Mouse (Mus musculus): ENCODE data around the gene Galr2.

GRCm38 (mm10) chr11:116250898-116251297 lies 29.8 kb upstream of the Galr2 start:
- TF ChIP-seq HCFC1 (IDR thresholded peaks at IDR 0.05; ENCODE audit: borderline replicate concordance, insufficient read depth, low read length) (no peak), ZNF384 (IDR thresholded peaks at IDR 0.05; ENCODE audit: low read depth, low read length) (no peak)
